Mouse (Mus musculus): ENCODE data around the gene Akt1. TPM values are rescaled to one million over a fixed set of nuclear protein-coding genes. Genes with fewer than 3 reads are reported as not detected.
A peak's percentile ranks its signal among the peaks of the same experiment; 100 is the strongest.

The Akt1 gene
- polyA plus RNA-seq, 1 experiment from 2014 or later = 62.5 TPM

DNA sequence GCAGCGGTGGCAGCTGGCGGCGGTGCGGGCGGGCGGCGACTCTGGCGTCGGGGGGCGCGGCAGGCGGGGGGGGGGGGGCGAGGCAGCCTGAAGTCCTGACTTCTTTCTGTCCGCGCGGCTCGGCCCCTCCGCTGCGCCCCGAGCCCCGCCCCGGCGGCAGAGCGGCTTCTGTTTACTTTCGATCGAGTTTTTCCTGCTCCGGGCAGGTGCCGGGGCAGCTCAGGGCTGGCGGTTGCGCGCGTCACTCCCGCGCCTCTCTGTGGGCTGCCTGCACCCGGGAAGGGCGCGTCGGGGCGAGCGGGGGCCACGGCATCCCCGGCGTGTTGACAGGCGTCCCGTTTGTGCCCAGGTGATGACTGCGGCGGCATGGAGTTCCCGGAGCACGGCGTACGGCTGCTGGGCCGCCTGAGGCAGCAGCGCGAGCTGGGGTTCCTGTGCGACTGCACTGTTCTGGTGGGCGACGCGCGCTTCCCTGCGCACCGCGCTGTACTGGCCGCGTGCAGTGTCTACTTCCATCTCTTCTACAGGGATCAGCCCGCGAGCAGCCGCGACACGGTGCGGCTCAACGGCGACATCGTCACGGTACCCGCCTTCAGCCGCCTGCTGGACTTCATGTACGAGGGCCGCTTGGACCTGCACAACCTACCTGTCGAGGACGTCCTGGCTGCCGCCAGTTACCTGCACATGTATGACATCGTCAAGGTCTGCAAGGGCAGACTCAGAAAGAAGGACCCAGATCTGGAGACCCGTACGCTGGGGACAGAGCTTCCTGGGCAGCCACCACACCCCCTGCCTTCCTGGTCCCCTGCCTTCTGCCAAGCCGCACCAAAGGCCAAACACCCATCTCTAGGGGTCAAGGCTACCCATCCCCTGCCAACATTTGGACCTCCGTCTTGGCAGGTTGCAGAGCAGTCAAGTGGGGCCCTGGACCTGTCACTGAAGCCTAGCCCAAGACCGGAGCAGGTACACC is 4.6 kb upstream of the Akt1 start:
- Histone ChIP-seq H3K4me2 (replicated peaks) (peak overlapping the region; percentile 98), H3K27ac (no peak overlapping the region), H3K36me3 (no peaks in the 10 kb centered on the region), H3K27me3 (peaks cover 53% of the 10 kb centered on the region), H3K9ac (peak overlapping the region; percentile 70), H3K4me3 (peak overlapping the region; percentile 67), H3K4me1 (peaks cover 40% of the 10 kb centered on the region), H3K9me3 (no peaks in the 10 kb centered on the region)
- 4% methylated on average over 81 of the region's 87 CpGs for WGBS
- ATAC-seq (ENCODE audit: low FRiP score, low read depth) = peak; percentile 3; the same call in 1 of the 2 replicates

- H3K36me3 ChIP-seq = no peaks in the 10 kb centered on the region
- peak within 1 kb of the TSS; percentile 67 for H3K4me3 ChIP-seq
- H3K4me2 ChIP-seq (replicated peaks) = peak within 1 kb of the TSS; percentile 98
- H3K9me3 ChIP-seq = no peaks in the 10 kb centered on the region
- WGBS = under 1% methylated on average over 59 of the region's 60 CpGs
- H3K27me3 ChIP-seq = peaks cover 53% of the 10 kb centered on the region
- H3K4me1 ChIP-seq = peaks cover 40% of the 10 kb centered on the region
- ATAC-seq (ENCODE audit: low FRiP score, low read depth) = 0 out of 2 replicates have a peak, but pooled peaks have one; percentile 13
- H3K9ac ChIP-seq = peak within 1 kb of the TSS; percentile 70
- no peak within 1 kb of the TSS for H3K27ac ChIP-seq
Observed at GRCm38 (mm10) chr12:112678555-112679026, 3.9 kb upstream of the Akt1 start, which contains the start of gene Zbtb42. Gene Zbtb42, plus strand, starts transcription at chr12:112678828.

GRCm38 (mm10) chr12:112677943-112678554 is 3.4 kb upstream of the Akt1 start:
- WGBS = 23% methylated on average over 19 of the region's 19 CpGs

GRCm38 (mm10) chr12:112677076-112677475 is 2.4 kb upstream of the Akt1 start:
- H3K27ac ChIP-seq = no peak overlapping the region
- peaks cover 48% of the 10 kb centered on the region for H3K27me3 ChIP-seq
- peaks cover 51% of the 10 kb centered on the region for H3K4me1 ChIP-seq
- no peak overlapping the region for H3K4me2 ChIP-seq (replicated peaks)
- 58% methylated on average over 5 of the region's 5 CpGs for WGBS
- H3K9me3 ChIP-seq = no peaks in the 10 kb centered on the region
- no peaks in the 10 kb centered on the region for H3K36me3 ChIP-seq
- no peak overlapping the region for H3K9ac ChIP-seq
- H3K4me3 ChIP-seq = no peak overlapping the region
- ATAC-seq (ENCODE audit: low FRiP score, low read depth) = no peak

More at GRCm38 (mm10) chr12:112677943-112678554, 3.4 kb upstream of the Akt1 start:
- no peak for ATAC-seq (ENCODE audit: low FRiP score, low read depth)
- Histone ChIP-seq H3K9ac (peak overlapping the region; percentile 70), H3K36me3 (no peaks in the 10 kb centered on the region), H3K27ac (no peak overlapping the region), H3K27me3 (peaks cover 53% of the 10 kb centered on the region), H3K4me1 (peaks cover 42% of the 10 kb centered on the region), H3K4me3 (peak overlapping the region; percentile 67), H3K4me2 (replicated peaks) (peak overlapping the region; percentile 98), H3K9me3 (no peaks in the 10 kb centered on the region)

DNA sequence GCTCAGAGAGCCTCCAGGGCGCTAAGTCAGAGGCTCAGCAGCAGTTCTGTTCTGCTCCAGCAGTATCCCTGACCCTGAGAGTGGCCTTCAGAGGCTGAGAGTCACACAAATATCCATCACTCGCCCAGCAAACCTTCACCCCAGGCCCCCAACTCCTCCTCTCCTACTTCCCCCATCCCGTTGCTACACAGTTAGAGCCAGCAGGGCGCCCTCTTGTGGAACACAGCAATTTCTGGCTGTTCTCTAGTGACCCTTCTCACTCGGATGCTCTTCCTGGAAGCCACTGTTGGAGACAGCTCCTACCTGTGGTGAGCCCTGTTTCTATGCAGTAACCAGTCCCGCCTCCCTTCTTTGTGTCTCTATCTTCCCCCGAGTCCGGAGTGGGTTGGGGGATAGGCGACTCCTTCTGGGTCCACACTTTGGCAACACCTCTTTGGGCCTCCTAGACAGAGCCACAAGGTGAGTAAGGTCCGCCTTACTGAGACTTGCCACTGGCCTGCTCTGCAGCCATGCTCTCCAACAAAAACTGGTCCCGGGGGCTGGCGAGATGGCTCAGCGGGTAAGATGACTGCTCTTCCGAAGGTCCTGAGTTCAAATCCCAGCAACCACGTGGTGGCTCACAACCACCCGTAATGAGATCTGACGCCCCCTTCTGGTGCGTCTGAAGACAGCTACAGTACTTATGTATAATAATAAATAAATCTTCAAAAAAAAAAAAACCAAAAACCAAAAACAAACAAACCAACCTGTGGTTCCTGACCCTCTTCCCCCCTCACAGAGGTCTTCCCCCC is 756 bp upstream of the Akt1 start:
- 16% methylated on average over 18 of the region's 18 CpGs for WGBS
- Histone ChIP-seq H3K4me3 (peak overlapping the region; percentile 100), H3K4me2 (replicated peaks) (peak overlapping the region; percentile 96), H3K4me1 (peaks cover 68% of the 10 kb centered on the region), H3K9me3 (no peaks in the 10 kb centered on the region), H3K9ac (peak overlapping the region; percentile 56; the same call in 1 of the 2 replicates), H3K27me3 (peaks cover 31% of the 10 kb centered on the region), H3K27ac (peak overlapping the region; percentile 94), H3K36me3 (peaks cover 15% of the 10 kb centered on the region)
- peak; percentile 45; the same call in 1 of the 2 replicates for ATAC-seq (ENCODE audit: low FRiP score, low read depth)

GRCm38 (mm10) chr12:112673576-112674091 is 1.1 kb downstream of the Akt1 start:
- peak overlapping the region; percentile 100 for H3K4me3 ChIP-seq
- peak overlapping the region; percentile 99 for H3K9ac ChIP-seq
- peak; percentile 6; the same call in 1 of the 2 replicates for ATAC-seq (ENCODE audit: low FRiP score, low read depth)
- no peaks in the 10 kb centered on the region for H3K9me3 ChIP-seq
- H3K4me1 ChIP-seq = peaks cover 60% of the 10 kb centered on the region
- WGBS = under 1% methylated on average over 46 of the region's 68 CpGs
- H3K27ac ChIP-seq = peak overlapping the region; percentile 94
- peaks cover 33% of the 10 kb centered on the region for H3K36me3 ChIP-seq
- peaks cover 17% of the 10 kb centered on the region for H3K27me3 ChIP-seq
- peak overlapping the region; percentile 96 for H3K4me2 ChIP-seq (replicated peaks)

GRCm38 (mm10) chr12:112672744-112673575 is 1.7 kb downstream of the Akt1 start:
- Histone ChIP-seq H3K4me2 (replicated peaks) (peak overlapping the region; percentile 96), H3K27me3 (peaks cover 10% of the 10 kb centered on the region), H3K9me3 (no peaks in the 10 kb centered on the region), H3K9ac (peak overlapping the region; percentile 99), H3K36me3 (peaks cover 40% of the 10 kb centered on the region), H3K4me1 (peaks cover 54% of the 10 kb centered on the region), H3K4me3 (peak overlapping the region; percentile 100), H3K27ac (peak overlapping the region; percentile 94)
- WGBS = 6% methylated on average over 20 of the region's 21 CpGs
- peak; percentile 24 for ATAC-seq (ENCODE audit: low FRiP score, low read depth)

- Histone ChIP-seq H3K4me2 (replicated peaks) (peak overlapping the region; percentile 96), H3K4me1 (peaks cover 52% of the 10 kb centered on the region), H3K9me3 (no peaks in the 10 kb centered on the region), H3K27ac (peak overlapping the region; percentile 28; the same call in 1 of the 2 replicates), H3K36me3 (peaks cover 50% of the 10 kb centered on the region), H3K4me3 (peak overlapping the region; percentile 100), H3K27me3 (no peaks in the 10 kb centered on the region), H3K9ac (peak overlapping the region; percentile 99)
- ATAC-seq (ENCODE audit: low FRiP score, low read depth) = no peak
- 73% methylated on average over 7 of the region's 7 CpGs for WGBS
Observed at GRCm38 (mm10) chr12:112671891-112672290, 2.8 kb downstream of the Akt1 start.

DNA sequence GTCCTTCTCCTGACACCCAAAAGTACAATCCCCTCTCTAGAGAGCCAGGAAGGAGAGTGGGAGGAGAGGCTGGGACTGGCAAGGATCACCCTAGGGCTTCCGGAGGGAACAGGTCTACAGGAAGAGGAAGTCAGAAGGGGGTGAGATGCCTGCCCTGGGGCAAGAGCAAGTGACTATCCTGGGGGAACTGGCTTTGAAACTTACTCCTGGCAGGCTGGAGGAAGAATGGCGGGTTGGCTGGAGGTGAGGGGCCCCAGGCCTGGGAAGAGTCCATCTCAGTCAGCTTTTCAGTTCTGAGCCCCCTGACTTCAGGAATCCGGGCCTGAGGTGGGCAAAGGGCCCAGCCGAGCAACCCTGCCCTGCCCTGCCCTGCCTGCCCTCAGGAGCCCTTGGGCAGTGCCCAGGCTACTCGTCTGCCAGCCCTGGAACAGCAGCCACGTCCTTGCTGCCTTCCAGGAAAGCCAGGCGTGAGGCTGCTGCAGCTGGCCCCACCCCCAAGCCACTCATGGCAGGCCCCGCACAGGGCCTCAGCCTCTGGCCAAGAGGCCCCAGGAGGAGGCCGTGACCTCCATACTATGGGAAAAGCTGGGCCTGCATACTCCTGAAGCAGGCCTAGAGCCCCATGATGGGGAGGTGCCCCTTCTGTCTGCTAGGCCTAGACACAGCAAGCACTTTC is 3.8 kb downstream of the Akt1 start:
- H3K4me1 ChIP-seq = peaks cover 62% of the 10 kb centered on the region
- H3K27ac ChIP-seq = peak overlapping the region; percentile 28; the same call in 1 of the 2 replicates
- H3K4me2 ChIP-seq (replicated peaks) = peak overlapping the region; percentile 96
- 45% methylated on average over 8 of the region's 9 CpGs for WGBS
- H3K27me3 ChIP-seq = no peaks in the 10 kb centered on the region
- H3K9ac ChIP-seq = peak overlapping the region; percentile 51
- ATAC-seq (ENCODE audit: low FRiP score, low read depth) = no peak
- H3K4me3 ChIP-seq = 0 out of 2 replicates have a peak overlapping the region, but pooled peaks have one; percentile 100
- H3K9me3 ChIP-seq = no peaks in the 10 kb centered on the region
- H3K36me3 ChIP-seq = peaks cover 61% of the 10 kb centered on the region

DNA sequence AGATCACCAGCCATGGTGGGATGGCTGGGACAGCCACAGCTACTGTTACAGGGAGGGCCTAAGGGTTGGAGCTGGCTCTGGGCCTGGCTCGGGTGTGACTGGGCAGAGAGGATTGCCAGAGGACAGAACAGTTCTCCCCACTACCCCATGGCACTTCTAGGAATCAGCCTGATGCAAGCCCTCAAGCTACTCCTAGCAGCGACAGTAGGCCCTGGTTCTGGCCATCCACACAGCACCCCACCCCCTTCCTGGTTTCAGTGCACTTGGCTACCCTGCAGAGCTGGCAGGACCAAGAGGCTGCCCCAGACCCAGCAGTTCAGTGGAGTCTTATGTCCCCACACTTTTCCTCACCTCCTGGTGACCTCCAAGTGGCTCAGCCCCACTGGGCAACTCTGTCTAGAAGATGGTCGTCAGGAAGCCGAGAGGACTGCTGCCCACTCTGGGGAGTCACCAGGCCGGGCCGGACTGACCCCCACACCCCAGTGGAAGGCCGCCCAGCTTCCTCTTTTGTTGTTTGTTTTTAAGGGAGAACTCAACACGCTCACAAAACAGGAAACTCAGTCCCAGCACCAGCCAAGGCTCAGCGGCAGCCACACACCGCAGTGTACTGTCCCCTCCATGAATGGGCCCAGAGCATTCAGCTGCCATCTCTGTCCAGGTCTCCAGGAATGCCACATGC is 6.9 kb downstream of the Akt1 start:
- H3K9ac ChIP-seq = no peak overlapping the region
- ATAC-seq (ENCODE audit: low FRiP score, low read depth) = no peak
- H3K4me2 ChIP-seq (replicated peaks) = no peak overlapping the region
- H3K27me3 ChIP-seq = no peaks in the 10 kb centered on the region
- WGBS = 86% methylated on average over 10 of the region's 10 CpGs
- H3K27ac ChIP-seq = no peak overlapping the region
- H3K36me3 ChIP-seq = peaks cover 90% of the 10 kb centered on the region
- peaks cover 74% of the 10 kb centered on the region for H3K4me1 ChIP-seq
- no peaks in the 10 kb centered on the region for H3K9me3 ChIP-seq
- no peak overlapping the region for H3K4me3 ChIP-seq
